Mouse (Mus musculus) neural tube, embryonic 11.5 days (tissue): ENCODE data around the gene Fam187a. TPM values are rescaled to one million over a fixed set of nuclear protein-coding genes. Genes with fewer than 3 reads are reported as not detected.

ENCODE experiments used
- ATAC-seq: fragments of 200-750 bp; cut with Nextera tagmentation; 2 replicates; pipeline ENCODE4 v1.8.0; 2017; ENCODE audit warnings: moderate number of reproducible peaks, mild to moderate bottlenecking, moderate TSS enrichment, moderate library complexity; ENCODE audit not compliant: insufficient read depth, low FRiP score, low TSS enrichment
- DNase-seq: peaks from one replicate; pipeline ENCODE4 v3.0.0-alpha.2; 2015; ENCODE audit warnings: low spot score
- H3K27ac ChIP-seq: fragments of 300-500 bp; sonication (generic); 2 replicates; pipeline ENCODE4 v1.5.1; 2014; ENCODE audit warnings: low read depth, mild to moderate bottlenecking, low read length
- H3K27me3 ChIP-seq: fragments of 300-500 bp; sonication (generic); 2 replicates; pipeline ENCODE4 v1.6.1; 2014; ENCODE audit warnings: mild to moderate bottlenecking, low read length, mixed read lengths; ENCODE audit not compliant: control insufficient read depth, insufficient read depth
- H3K36me3 ChIP-seq: fragments of 300-500 bp; sonication (generic); 2 replicates; pipeline ENCODE4 v1.6.1; 2014; ENCODE audit warnings: mild to moderate bottlenecking, low read length, moderate library complexity, mixed read lengths; ENCODE audit not compliant: control insufficient read depth, insufficient read depth
- H3K4me1 ChIP-seq: fragments of 300-500 bp; sonication (generic); 2 replicates; pipeline ENCODE4 v1.6.1; 2014; ENCODE audit warnings: low read length, mixed read lengths; ENCODE audit not compliant: control insufficient read depth, insufficient read depth
- H3K4me2 ChIP-seq: fragments of 300-500 bp; sonication (generic); 2 replicates; pipeline ENCODE4 v1.6.1; 2014; ENCODE audit warnings: low read depth, mild to moderate bottlenecking, moderate library complexity
- H3K4me3 ChIP-seq: fragments of 300-500 bp; sonication (generic); 2 replicates; pipeline ENCODE4 v1.5.1; 2014; ENCODE audit warnings: low read depth, low read length
- H3K9ac ChIP-seq: fragments of 300-500 bp; sonication (generic); 2 replicates; pipeline ENCODE4 v1.6.1; 2014; ENCODE audit warnings: mild to moderate bottlenecking, low read length
- H3K9me3 ChIP-seq: fragments of 300-500 bp; sonication (generic); 2 replicates; pipeline ENCODE4 v1.6.1; 2016; ENCODE audit warnings: low read length; ENCODE audit not compliant: control insufficient read depth
- WGBS: fragments of 180-500 bp; shearing (Covaris S2); extraction: QIAGEN DNeasy Blood & Tissue Kit; methylation state at CpG from one replicate; pipeline ENCODE4 v1.1.7; 2014; 5-methylcytosine and 5-hydroxymethylcytosine counted together
- polyA plus RNA-seq: library from polyadenylated mRNA; unstranded; fragments of >200 nt; fragmentation: Nextera tagmentation; extraction: Ambion mirVana; gene quantifications from 2 replicates; pipeline ENCODE4 v1.2.1, GENCODE M21; 2014

Fam187a gene
- polyA plus RNA-seq, 1 experiment from 2014 or later, result not detected

- ATAC-seq (no peak), DNase-seq (peak; percentile 23)
- Histone ChIP-seq H3K9me3 (no peaks in the 10 kb centered on the region), H3K27me3 (no peaks in the 10 kb centered on the region), H3K4me2 (no peak overlapping the region), H3K4me1 (no peaks in the 10 kb centered on the region), H3K4me3 (no peak overlapping the region), H3K27ac (no peak overlapping the region), H3K36me3 (peaks cover 34% of the 10 kb centered on the region), H3K9ac (no peak overlapping the region)
- WGBS, result 73% methylated on average over 6 of the region's 6 CpGs
Observed at GRCm38 (mm10) chr11:102855941-102856340, 29.0 kb upstream of the Fam187a start.

DNA sequence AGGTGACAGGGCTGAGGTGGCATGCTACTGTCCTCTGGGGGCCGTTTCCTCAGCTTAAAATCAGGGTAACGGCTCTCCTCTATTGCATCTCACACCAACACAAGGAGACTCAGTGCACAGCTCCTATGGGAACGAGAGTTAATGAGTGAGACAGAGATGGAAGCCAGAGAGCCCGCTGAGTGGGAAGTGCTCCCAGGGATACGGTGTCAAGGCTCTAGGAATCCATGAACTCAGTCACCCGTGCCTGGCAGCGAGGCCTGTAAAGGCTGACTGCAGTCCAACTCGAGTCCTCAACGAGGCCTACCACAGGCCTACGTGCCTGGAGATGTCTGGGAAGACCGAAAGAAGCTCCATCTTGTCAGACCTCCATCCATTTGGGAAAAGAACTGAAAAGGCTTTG, 26.0 kb upstream of the Fam187a start:
- no peak for DNase-seq
- no peak for ATAC-seq
- H3K9me3 ChIP-seq, result no peaks in the 10 kb centered on the region
- no peaks in the 10 kb centered on the region for H3K4me1 ChIP-seq
- no peaks in the 10 kb centered on the region for H3K27me3 ChIP-seq
- 91% methylated on average over 11 of the region's 11 CpGs for WGBS
- H3K36me3 ChIP-seq, result peaks cover 28% of the 10 kb centered on the region
- no peak overlapping the region for H3K4me2 ChIP-seq
- no peak overlapping the region for H3K9ac ChIP-seq
- H3K27ac ChIP-seq, result no peak overlapping the region
- no peak overlapping the region for H3K4me3 ChIP-seq

DNA sequence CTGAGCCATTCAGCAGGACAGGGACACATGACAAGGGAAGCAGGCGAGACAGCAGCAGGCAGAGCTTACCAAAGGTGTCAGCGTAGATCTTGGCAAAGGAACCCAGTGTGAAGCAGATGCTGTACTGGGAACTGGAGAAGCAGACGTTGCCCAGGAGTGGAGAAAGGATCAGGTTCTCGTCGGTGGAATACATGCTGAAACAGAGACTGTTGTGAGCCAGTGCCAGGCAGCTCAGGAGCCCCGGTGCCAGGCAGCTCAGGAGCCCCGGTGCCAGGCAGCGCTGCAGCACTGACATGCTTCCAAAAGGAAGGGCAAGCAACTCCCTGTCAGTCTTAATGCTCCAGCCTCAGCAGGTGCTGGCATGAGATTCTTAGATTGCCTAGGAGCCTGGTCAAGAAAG, 25.0 kb upstream of the Fam187a start:
- H3K4me1 ChIP-seq, result no peaks in the 10 kb centered on the region
- H3K4me3 ChIP-seq, result no peak overlapping the region
- H3K9ac ChIP-seq, result no peak overlapping the region
- DNase-seq (no peak), ATAC-seq (no peak)
- H3K4me2 ChIP-seq, result no peak overlapping the region
- H3K27me3 ChIP-seq, result no peaks in the 10 kb centered on the region
- no peak overlapping the region for H3K27ac ChIP-seq
- 95% methylated on average over 8 of the region's 8 CpGs for WGBS
- no peaks in the 10 kb centered on the region for H3K9me3 ChIP-seq
- peaks cover 25% of the 10 kb centered on the region for H3K36me3 ChIP-seq

DNA sequence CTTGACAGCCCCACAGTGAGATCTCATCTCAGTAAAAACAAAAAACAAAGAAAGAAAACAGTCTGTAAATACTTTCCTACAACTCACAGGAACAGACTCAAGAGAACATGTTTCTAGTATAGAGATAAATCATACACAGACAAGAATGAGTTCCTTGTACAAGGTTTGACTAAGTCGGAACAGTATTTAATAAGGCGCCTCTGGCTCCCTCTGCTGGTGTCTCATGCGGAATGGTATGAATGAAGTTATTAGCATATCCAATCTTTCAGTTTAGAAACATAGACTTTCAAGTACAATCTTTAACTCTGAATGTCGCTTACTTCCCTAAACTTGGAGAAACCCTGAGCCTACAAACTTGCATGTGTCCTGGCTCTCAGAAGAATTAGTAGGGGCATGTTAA, 20.7 kb upstream of the Fam187a start:
- H3K4me2 ChIP-seq, result no peak overlapping the region
- no peaks in the 10 kb centered on the region for H3K27me3 ChIP-seq
- DNase-seq, result peak; percentile 80
- no peak overlapping the region for H3K4me3 ChIP-seq
- no peak for ATAC-seq
- peaks cover 17% of the 10 kb centered on the region for H3K36me3 ChIP-seq
- no peaks in the 10 kb centered on the region for H3K4me1 ChIP-seq
- H3K27ac ChIP-seq, result no peak overlapping the region
- no peaks in the 10 kb centered on the region for H3K9me3 ChIP-seq
- WGBS, result 55% methylated on average over 4 of the region's 4 CpGs
- no peak overlapping the region for H3K9ac ChIP-seq

DNA sequence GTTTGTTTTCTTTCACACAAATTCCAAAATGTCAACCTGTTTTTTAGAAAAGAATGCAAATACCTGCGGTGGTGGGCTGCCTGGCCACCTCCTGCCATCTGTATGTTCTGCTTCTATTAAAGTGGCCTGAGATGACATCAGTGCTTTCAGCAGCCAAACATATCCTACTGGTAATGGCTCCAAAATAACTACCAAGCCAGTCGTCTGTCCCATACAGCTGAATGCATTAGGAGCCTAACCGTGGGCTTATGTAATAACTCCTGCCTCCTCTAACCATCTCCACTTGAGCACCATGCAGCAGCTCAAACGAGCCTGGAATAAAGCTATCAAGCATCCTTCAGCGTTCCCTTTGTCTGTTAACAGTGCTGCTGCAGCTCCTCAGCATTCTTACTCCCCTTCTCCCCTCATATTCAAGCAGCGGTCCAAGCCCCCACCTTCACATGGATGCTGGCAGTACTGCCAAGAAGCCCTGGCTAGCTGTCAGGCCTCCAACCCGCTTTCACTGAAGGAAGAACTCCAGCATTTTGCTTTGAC, 10.1 kb upstream of the Fam187a start:
- no peak overlapping the region for H3K4me2 ChIP-seq
- no peaks in the 10 kb centered on the region for H3K27me3 ChIP-seq
- ATAC-seq, result no peak
- peaks cover 4% of the 10 kb centered on the region for H3K4me1 ChIP-seq
- 90% methylated on average over 7 of the region's 7 CpGs for WGBS
- H3K9ac ChIP-seq, result no peak overlapping the region
- no peak for DNase-seq
- no peak overlapping the region for H3K27ac ChIP-seq
- H3K36me3 ChIP-seq, result peaks cover 7% of the 10 kb centered on the region; the same call in 1 of the 2 replicates
- no peaks in the 10 kb centered on the region for H3K9me3 ChIP-seq
- H3K4me3 ChIP-seq, result no peak overlapping the region

- H3K9ac ChIP-seq, result no peak overlapping the region; the same call in 1 of the 2 replicates
- H3K4me2 ChIP-seq, result peak overlapping the region; percentile 66
- no peaks in the 10 kb centered on the region for H3K9me3 ChIP-seq
- H3K36me3 ChIP-seq, result peaks cover 3% of the 10 kb centered on the region; the same call in 1 of the 2 replicates
- H3K4me3 ChIP-seq, result peak overlapping the region; percentile 70
- no peak for DNase-seq
- peaks cover 10% of the 10 kb centered on the region for H3K4me1 ChIP-seq
- H3K27ac ChIP-seq, result no peak overlapping the region
- no peaks in the 10 kb centered on the region for H3K27me3 ChIP-seq
- WGBS, result 68% methylated on average over 2 of the region's 2 CpGs
- no peak for ATAC-seq
Observed at GRCm38 (mm10) chr11:102879558-102879957, 5.4 kb upstream of the Fam187a start.

GRCm38 (mm10) chr11:102880585-102881313, 4.2 kb upstream of the Fam187a start, which contains the start of the genes Eftud2 and Ccdc103:
Gene Eftud2, minus strand, starts transcription at chr11:102880985.
Gene Ccdc103, plus strand, starts transcription at chr11:102881204.
- no peaks in the 10 kb centered on the region for H3K27me3 ChIP-seq
- H3K9me3 ChIP-seq, result no peaks in the 10 kb centered on the region
- WGBS, result under 1% methylated on average over 62 of the region's 62 CpGs

DNA sequence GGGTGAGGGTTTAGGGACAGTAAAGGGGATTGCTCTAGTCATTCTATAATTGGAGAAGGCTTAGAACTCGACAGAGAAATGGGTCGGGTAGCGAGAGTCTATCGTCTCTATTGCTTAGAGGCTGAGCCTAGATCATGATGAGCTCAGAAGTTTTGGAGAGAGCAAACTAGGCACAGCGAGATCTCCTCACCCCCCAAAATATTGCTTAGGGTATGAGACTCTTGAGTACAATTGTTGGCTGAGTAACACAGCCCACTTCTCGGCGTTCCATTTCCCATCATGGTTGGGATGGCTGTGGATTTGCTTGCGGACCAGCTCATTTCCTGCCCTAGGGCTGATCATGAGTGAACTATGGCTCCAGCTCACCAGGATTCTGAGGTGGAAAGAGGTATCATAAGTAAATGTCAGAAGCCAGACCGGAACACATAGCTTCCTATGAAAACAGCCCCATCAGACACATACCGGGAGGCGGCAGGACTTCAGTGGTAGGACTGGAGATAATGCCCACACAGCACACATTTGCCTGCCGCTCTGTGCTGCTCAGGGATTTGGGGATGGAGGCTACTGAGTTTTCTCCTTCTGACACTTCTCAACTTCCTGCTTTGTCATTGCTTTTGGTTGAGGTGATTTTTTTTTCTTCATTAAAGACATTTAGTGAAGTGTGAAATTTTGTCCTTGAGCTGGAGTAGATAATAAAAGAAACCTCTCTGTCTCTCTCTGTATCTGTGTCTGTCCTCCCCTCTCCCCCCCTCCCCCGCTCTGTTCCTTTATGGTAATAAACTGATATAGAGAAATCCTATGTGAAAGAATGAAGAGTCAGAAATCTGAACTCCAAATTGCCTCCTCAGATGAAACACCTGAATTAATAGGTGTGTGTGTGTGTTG, 3.4 kb upstream of the Fam187a start:
- WGBS, result 24% methylated on average over 13 of the region's 13 CpGs
- ATAC-seq, result peak; percentile 20; the same call in 1 of the 2 replicates
- Histone ChIP-seq H3K27me3 (no peaks in the 10 kb centered on the region), H3K4me1 (peaks cover 10% of the 10 kb centered on the region), H3K9me3 (no peaks in the 10 kb centered on the region), H3K27ac (no peak overlapping the region), H3K4me3 (peak overlapping the region; percentile 70), H3K4me2 (peak overlapping the region; percentile 66), H3K9ac (peak overlapping the region; percentile 39), H3K36me3 (peaks cover under 1% of the 10 kb centered on the region; the same call in 1 of the 2 replicates)
- no peak for DNase-seq

More at GRCm38 (mm10) chr11:102880585-102881313, 4.2 kb upstream of the Fam187a start, which contains the start of the genes Eftud2 and Ccdc103:
- peak within 1 kb of the TSS; percentile 74 for H3K9ac ChIP-seq
- peak within 1 kb of the TSS; percentile 70 for H3K4me3 ChIP-seq
- peak; percentile 91 for ATAC-seq
- H3K27ac ChIP-seq, result peak within 1 kb of the TSS; percentile 47
- peaks cover 10% of the 10 kb centered on the region for H3K4me1 ChIP-seq
- peak within 1 kb of the TSS; percentile 66 for H3K4me2 ChIP-seq
- peaks cover 3% of the 10 kb centered on the region; the same call in 1 of the 2 replicates for H3K36me3 ChIP-seq
- DNase-seq, result peak; percentile 93
